In genomic region chr7:63910912-63911311, GRCm38 (mm10) we compare ENCODE assay signal across 8 mouse cellular contexts. TPM values are rescaled to one million over a fixed set of nuclear protein-coding genes. Genes with fewer than 3 reads are reported as not detected.
DNase-seq lines count a peak whose midpoint lies in the region; ATAC-seq and TF ChIP-seq lines count a peak whose summit lies in the region.
"Had no signal": no experiment of that assay in that cellular context is flagged by ENCODE, and none has a peak within 500 bp of the region (broad histone marks: within the 10 kb centered on the region; RNA-seq: fewer than 3 reads in every experiment).

No protein-coding gene starts in this region.

- H3K79me2 ChIP-seq in liver, adult 2 months (ENCODE audit: control insufficient read depth, insufficient read depth, low read length), result peaks cover 63% of the 10 kb centered on the region; the same call in 1 of the 2 replicates

- H3K4me3 ChIP-seq in thymus, adult 2 months (ENCODE audit: control insufficient read depth, insufficient read depth, low read length), result no peak overlapping the region
- no peak overlapping the region for H3K4me3 ChIP-seq in heart, embryonic 13.5 days
- no peak overlapping the region for H3K4me3 ChIP-seq in liver, adult 2 months (ENCODE audit: insufficient read depth, low read depth, low read length)
- H3K4me3 ChIP-seq in forebrain, embryonic 14.5 days (ENCODE audit: low read depth, low read length), result no peak overlapping the region

- no peak for DNase-seq in thymus, adult 2 months
- DNase-seq in thymus, postnatal 36 days, result no peak
- DNase-seq in liver, adult 2 months (ENCODE audit: extremely low read depth, low read depth, low spot score), result no peak
- no peak for DNase-seq in T-cell, adult 2 months (ENCODE audit: low spot score)
- DNase-seq in forebrain, embryonic 14.5 days (ENCODE audit: low spot score), result no peak

- H3K36me3 ChIP-seq in thymus, adult 2 months (ENCODE audit: control insufficient read depth, insufficient read depth, low read length), result no peaks in the 10 kb centered on the region
- no peaks in the 10 kb centered on the region for H3K36me3 ChIP-seq in heart, embryonic 13.5 days
- no peaks in the 10 kb centered on the region for H3K36me3 ChIP-seq in liver, adult 2 months (ENCODE audit: control insufficient read depth, insufficient read depth, low read length)
- no peaks in the 10 kb centered on the region for H3K36me3 ChIP-seq in forebrain, embryonic 14.5 days (ENCODE audit: control insufficient read depth, insufficient read depth, low read length)

- TF ChIP-seq POLR2A in thymus, adult 2 months (IDR thresholded peaks at IDR 0.05; ENCODE audit: control insufficient read depth, extremely low read depth, insufficient read depth, low read length, poor library complexity), result no peak
- TF ChIP-seq POLR2A in liver, adult 2 months (IDR thresholded peaks at IDR 0.05; ENCODE audit: extremely low read depth, insufficient read depth, low read length), result no peak

- ATAC-seq in heart, embryonic 13.5 days (ENCODE audit: extremely low read depth, insufficient number of reproducible peaks, low FRiP score, low TSS enrichment), result no peak
- ATAC-seq in neutrophil, adult 5-6 weeks (ENCODE audit: extremely low read depth, insufficient number of reproducible peaks, low FRiP score, poor library complexity, severe bottlenecking), result peak; percentile 71
- ATAC-seq in forebrain, embryonic 14.5 days, result no peak

- peak overlapping the region; percentile 32 for H3K27ac ChIP-seq in thymus, adult 2 months (ENCODE audit: control insufficient read depth, insufficient read depth, low read length)
- H3K27ac ChIP-seq in heart, embryonic 13.5 days (replicated peaks), result peak overlapping the region; percentile 76
- H3K27ac ChIP-seq in liver, adult 2 months (replicated peaks; ENCODE audit: insufficient read depth, low read depth, low read length), result peak overlapping the region; percentile 99
- no peak overlapping the region for H3K27ac ChIP-seq in forebrain, embryonic 14.5 days (ENCODE audit: low read depth, low read length)

- H3K4me2 ChIP-seq in heart, embryonic 13.5 days, result no peak overlapping the region
- H3K4me2 ChIP-seq in forebrain, embryonic 14.5 days (ENCODE audit: low read length), result no peak overlapping the region

- no peaks in the 10 kb centered on the region for H3K27me3 ChIP-seq in thymus, adult 2 months (ENCODE audit: control insufficient read depth, insufficient read depth, low read length)
- no peaks in the 10 kb centered on the region for H3K27me3 ChIP-seq in heart, embryonic 13.5 days (replicated peaks)
- H3K27me3 ChIP-seq in liver, adult 2 months (ENCODE audit: control insufficient read depth, insufficient read depth, low read length), result no peaks in the 10 kb centered on the region
- no peaks in the 10 kb centered on the region for H3K27me3 ChIP-seq in forebrain, embryonic 14.5 days (replicated peaks; ENCODE audit: control insufficient read depth, insufficient read depth, low read length)

- 13% methylated on average over 4 of the region's 4 CpGs for WGBS in thymus, adult 2 months
- 44% methylated on average over 4 of the region's 4 CpGs for WGBS in heart, embryonic 13.5 days
- 30% methylated on average over 4 of the region's 4 CpGs for WGBS in liver, adult 2 months
- WGBS in forebrain, embryonic 14.5 days, result 34% methylated on average over 4 of the region's 4 CpGs

- H3K4me1 ChIP-seq in thymus, adult 2 months (replicated peaks; ENCODE audit: control insufficient read depth, insufficient read depth, low read length), result peaks cover 69% of the 10 kb centered on the region
- peaks cover 82% of the 10 kb centered on the region for H3K4me1 ChIP-seq in heart, embryonic 13.5 days
- H3K4me1 ChIP-seq in liver, adult 2 months (ENCODE audit: control insufficient read depth, insufficient read depth, low read length), result peaks cover 62% of the 10 kb centered on the region
- peaks cover 28% of the 10 kb centered on the region for H3K4me1 ChIP-seq in forebrain, embryonic 14.5 days (ENCODE audit: control insufficient read depth, insufficient read depth, low read length)

- peak overlapping the region; percentile 68; the same call in 1 of the 2 replicates for H3K9ac ChIP-seq in heart, embryonic 13.5 days
- H3K9ac ChIP-seq in liver, adult 2 months (ENCODE audit: low read depth, low read length), result peak overlapping the region; percentile 62
- H3K9ac ChIP-seq in forebrain, embryonic 14.5 days (ENCODE audit: low read length), result no peak overlapping the region

- TF ChIP-seq CTCF in thymus, adult 2 months (IDR thresholded peaks at IDR 0.05; ENCODE audit: borderline replicate concordance, control insufficient read depth, extremely low read depth, insufficient read depth, low read length, poor library complexity), result no peak
- peak; percentile 38; the same call in 1 of the 2 replicates for TF ChIP-seq CTCF in liver, adult 2 months (IDR thresholded peaks at IDR 0.05; ENCODE audit: low read depth, low read length)

- H3K9me3 ChIP-seq in heart, embryonic 13.5 days, result no peaks in the 10 kb centered on the region
- no peaks in the 10 kb centered on the region for H3K9me3 ChIP-seq in forebrain, embryonic 14.5 days (replicated peaks; ENCODE audit: control insufficient read depth, low read length)

RNA-seq across cellular contexts. Expression of gene E030018B13Rik, which starts 5.7 kb away (rescaled TPM):
- polyA plus RNA-seq in thymus, adult 2 months (2012; rRNA removed), result not detected in 2 replicates
- not detected in 2 replicates for polyA plus RNA-seq in heart, embryonic 13.5 days (2015; fragmentation: Nextera tagmentation; extraction: Ambion mirVana)
- 0.09 TPM in 1 of 2 replicates, not detected in the other for total RNA-seq in liver, adult 2 months (2014; rRNA removed)
- not detected in 2 replicates for polyA plus RNA-seq in liver, adult 2 months (2012; rRNA removed)
- total RNA-seq in neutrophil, adult 5-6 weeks (2017), result not detected in 2 replicates
- polyA plus RNA-seq in forebrain, embryonic 14.5 days (2014; fragmentation: Nextera tagmentation; extraction: Ambion mirVana), result not detected in 2 replicates
- polyA plus RNA-seq: embryonic facial prominence, embryonic 11.5 days had no signal

RNA-seq across cellular contexts. Expression of gene Klf13, which starts 27.8 kb away (rescaled TPM):
- 172 and 234 TPM in 2 replicates for polyA plus RNA-seq in thymus, adult 2 months (2012; rRNA removed)
- polyA plus RNA-seq in heart, embryonic 13.5 days (2015; fragmentation: Nextera tagmentation; extraction: Ambion mirVana), result 16.0 and 16.6 TPM in 2 replicates
- total RNA-seq in liver, adult 2 months (2014; rRNA removed), result 26.2 and 26.4 TPM in 2 replicates
- polyA plus RNA-seq in liver, adult 2 months (2012; rRNA removed), result 14.1 and 19.8 TPM in 2 replicates
- total RNA-seq in neutrophil, adult 5-6 weeks (2017), result 118 and 138 TPM in 2 replicates
- polyA plus RNA-seq in forebrain, embryonic 14.5 days (2014; fragmentation: Nextera tagmentation; extraction: Ambion mirVana), result 28.2 and 33.2 TPM in 2 replicates
